Mouse (Mus musculus) urinary bladder, postnatal 36 days (tissue): ENCODE measurements at regions not wholly inside any gene's neighbourhood (a gene's known extent, or its start where the extent isn't known, plus 50 kb on each side); places are given as distances from the start of the nearest gene placed in this dataset.

ENCODE experiments used
- DNase-seq, 2 experiments: peaks; one replicate each; pipeline ENCODE4 v3.0.0; 2022; ENCODE audit warnings: low spot score in 2 of 2, mixed read lengths in 1 of 2

DNA sequence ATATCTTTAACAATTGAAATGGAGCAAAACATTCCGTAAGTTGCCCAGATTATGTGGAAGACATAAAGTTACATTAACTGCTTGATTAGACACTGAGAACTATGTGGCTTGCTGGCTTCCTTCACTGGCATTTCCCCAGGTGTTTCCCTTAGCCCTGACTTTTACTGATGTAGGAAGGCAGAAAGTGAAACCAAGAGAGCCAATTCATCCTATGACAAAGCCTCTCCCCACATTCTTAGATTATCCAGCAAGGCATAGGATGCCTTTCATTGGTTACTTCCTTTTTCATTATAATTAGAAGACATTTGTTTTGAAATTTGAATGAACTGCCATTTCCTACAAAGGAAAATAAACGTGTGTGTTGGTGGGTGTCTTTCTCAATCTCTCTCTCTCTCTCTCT, 72.1 kb downstream of the Cdc42ep3 start:
- no peak for DNase-seq

DNA sequence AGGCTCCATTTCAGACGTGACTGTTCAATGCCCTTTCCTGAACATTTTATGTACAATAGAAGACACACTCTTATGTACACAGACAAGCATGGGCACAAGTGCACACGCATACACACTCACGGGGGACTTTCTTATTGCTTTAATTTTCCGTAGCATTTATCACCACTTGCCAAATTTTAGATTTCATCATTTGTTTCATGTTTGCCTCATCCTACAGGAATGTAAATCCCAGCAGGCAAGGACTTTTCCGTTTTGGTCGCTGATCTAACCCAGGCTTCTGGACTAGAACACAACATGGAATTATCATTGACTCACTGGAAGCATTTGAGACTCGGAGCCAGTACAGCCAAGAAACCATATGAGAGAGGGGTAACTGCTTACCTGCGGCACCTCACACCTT, 81.3 kb downstream of the Cdc42ep3 start:
- DNase-seq = no peak

DNA sequence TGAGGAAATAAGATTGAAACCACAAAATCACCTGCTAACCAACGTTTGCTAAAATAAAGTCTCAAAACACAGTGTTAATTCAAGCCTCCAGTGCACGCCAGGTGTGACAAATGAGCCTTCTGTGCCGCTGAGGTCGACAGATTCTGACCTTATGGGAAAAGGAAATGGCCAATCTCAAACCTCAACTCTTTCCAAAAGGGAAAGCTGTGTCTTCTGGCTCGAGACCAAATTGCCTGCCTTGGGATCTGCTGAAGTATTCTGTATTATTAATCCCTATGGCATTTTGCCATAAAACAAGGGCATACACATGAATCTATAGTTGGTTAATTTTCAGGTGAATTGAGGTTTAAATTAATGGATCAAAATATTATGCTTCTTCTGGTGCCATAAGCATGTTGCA, 95.2 kb downstream of the Cdc42ep3 start:
- DNase-seq = no peak

DNA sequence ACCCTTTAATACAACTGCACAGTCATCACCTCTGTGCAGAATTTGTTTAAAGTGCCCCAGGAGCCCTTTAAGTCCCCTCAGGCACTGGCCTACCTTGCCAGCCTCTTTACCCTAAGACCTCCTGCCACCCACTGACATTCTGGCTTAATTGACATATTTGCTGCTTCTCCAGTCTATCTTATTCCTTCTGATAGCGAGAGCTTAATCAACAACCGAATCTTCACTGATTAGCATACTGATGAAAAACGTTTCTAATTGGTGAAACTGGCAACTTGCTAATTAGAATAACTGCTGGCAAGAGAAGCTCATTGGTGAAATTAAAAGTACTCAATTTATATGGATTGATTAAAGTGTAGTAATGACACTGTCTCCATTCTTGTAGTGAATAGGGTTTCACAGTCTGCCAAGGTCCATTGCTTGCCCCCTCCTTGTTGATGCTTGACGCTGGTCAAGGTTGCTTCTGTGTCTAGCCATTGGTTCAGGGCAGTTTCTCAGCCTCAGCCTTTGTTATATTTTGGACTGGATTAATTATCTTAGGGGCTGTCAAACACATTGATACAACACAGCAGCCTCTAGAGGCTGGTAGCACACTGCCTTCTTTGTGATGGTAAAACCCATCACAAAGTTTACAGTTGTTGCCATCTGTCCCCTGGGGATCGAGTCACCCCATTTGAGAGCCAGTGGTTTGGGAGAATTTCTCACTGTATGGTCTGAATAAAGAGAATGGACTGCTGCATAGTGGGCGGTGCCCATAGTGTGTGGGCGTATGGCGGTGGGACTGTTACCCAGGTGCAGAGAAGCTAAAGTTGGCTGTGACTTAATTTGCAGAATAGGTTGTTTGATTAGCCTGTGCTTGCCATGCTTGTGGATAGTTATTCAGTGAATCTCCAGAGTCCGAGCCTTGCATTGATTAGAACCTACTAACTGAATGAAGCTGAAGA, 107.7 kb downstream of the Cdc42ep3 start:
- no peak for DNase-seq

DNA sequence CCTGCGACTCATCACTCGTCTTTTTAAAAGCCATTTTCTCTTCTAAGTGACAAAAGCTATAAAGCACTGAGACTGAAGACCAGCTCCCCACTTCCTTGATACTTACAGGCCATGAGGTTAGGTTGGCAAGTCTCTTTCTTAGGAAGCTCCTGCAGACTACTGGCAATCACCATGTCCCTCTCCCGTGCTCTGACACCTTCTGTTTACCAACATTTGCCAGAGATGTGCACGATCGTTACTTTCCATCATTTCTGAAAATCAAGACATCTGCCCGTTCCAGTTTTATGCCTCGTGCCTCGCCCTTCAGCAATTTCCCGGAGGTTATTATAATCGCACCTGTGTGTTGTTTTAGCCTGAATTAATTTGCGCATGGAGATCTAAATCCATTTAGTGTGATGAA, 110.8 kb downstream of the Cdc42ep3 start:
- DNase-seq = no peak

DNA sequence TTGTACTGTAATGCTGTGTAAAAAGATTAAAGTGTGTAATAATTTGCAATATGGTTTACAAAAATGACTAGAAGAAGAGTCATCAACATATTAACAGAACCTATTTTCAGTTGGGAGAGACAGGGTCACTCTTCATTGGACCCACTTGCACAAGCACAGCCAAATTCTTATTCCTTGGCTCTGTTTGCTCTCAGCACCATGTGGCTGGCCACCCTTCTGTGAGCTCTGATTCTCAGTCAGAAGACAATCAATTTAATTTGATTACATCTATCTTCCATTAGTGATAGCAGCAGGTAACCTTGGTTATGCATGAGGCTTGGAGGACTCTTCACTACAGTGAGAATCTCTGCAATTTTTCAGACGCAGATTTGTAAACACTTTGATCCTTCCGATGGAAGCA, 111.5 kb downstream of the Cdc42ep3 start:
- no peak for DNase-seq

DNA sequence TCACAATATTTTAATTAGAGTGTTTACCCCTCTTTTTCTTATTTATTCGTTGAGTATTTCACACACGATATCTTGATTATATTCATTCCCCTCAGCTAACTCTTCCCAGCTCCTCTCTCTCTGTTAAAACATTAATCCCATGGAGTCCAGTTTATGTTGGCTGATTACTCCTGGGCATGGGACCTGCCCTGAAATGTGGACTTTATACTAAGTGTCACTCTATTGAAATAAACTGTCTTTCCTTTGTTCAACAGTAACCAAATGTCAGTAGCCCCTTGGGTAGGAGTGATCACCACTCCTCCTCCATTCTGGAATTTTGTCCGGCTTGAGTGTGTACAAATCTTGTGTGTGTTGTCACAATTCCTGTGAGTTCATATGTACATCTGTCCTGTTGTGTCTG, 113.4 kb downstream of the Cdc42ep3 start:
- no peak for DNase-seq

DNA sequence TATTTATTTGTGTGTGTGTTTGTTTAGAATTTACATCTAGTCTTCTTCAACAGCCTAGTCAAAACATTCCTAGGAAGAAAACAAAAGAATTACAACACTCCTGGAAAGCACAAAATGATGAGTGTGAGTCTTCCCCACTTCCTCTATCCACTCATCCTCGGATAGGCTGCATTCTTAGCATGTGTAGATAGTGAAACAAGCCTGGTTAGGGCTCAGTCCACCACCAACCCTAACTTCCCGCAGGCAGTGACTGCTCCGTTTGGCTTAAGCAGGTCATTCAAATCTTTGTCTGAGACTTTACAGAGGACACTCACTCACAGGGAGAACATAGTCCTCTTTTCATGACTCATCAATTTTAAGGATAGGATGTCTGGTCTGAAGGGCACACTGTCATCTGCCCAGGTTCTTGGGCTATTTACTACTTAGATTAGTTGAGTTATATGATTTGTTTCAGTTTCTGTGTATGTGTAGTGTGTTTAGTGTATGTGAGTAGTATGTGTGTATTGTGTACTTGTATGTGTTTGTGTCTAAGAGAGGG, 118.6 kb downstream of the Cdc42ep3 start:
- DNase-seq = no peak

DNA sequence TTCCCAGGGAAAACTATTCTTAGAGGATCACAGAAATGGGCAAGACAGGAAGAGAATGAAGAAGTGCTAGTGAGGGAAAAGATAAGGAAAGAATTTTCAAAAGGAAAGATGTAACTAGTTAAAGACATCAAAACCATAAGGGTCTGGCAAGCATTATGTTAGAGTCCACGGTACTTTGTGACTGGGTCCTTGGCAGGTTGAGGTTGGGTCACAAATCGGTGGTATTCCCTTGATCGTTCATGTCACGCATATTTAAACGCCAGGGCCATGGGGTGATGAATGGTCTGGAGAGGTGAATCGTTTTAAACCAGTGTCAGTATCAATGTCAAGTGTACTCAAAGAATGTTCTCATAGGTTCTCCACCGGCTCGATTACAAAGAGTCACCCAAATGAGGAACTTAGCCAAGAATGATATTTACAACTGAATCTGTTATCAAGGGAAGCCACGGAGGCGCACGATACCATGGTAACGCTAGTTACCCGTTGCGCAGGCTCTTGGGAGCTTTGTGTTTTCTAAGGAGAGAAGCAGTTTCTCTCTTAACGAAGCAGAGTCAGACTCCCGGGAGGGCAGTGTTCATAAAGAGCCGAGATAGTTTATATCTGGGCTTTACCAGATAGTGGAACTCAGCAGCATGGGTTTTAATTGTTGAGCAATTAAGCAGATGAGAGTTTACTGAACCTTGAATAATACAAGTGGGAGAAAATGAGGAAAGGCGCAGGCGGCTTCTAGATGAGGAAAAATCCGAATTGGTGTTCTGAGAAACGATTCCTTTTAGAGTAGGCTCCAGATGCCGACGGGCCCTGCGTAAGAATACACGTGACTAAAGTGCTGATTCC, 124.0 kb downstream of the Cdc42ep3 start:
- no peak for DNase-seq

DNA sequence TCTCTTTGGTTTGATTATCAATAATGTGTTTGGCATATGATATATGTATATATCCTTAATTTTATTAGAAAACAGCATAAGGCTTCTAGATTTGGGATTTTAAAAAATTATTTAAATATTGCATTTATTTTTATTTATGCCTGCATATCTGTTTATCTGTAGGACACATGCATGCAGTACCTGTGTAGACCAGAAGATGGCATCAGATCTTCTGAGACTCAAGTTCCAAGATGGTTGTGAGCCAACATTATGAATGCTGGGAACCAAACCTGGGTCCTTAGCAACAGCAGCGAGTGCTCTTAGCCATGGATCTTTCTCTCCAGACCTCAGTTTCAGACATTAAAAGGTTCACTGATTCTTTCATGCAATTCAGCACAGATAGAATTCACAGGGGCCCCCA, 148.3 kb downstream of the Cdc42ep3 start:
- no peak for DNase-seq

DNA sequence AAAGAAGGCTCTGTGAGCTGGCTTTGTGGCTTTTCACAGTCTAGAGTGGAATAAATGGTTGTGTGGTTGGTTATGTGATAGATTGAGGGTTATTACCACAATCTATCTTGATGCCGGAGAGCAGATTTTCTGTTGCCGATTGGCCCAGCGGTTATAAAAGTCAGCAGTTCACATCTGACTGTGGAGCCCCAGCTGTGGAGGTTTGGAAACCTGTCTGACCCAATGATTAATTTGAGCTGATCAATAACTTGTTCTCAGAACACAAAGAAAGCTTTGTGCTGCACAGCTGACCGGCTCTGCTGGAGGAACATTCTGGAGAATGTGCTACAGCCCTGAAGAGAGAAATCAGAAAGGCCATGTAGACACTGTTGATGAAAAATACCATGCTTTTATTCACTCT, 148.8 kb downstream of the Cdc42ep3 start:
- no peak for DNase-seq

DNA sequence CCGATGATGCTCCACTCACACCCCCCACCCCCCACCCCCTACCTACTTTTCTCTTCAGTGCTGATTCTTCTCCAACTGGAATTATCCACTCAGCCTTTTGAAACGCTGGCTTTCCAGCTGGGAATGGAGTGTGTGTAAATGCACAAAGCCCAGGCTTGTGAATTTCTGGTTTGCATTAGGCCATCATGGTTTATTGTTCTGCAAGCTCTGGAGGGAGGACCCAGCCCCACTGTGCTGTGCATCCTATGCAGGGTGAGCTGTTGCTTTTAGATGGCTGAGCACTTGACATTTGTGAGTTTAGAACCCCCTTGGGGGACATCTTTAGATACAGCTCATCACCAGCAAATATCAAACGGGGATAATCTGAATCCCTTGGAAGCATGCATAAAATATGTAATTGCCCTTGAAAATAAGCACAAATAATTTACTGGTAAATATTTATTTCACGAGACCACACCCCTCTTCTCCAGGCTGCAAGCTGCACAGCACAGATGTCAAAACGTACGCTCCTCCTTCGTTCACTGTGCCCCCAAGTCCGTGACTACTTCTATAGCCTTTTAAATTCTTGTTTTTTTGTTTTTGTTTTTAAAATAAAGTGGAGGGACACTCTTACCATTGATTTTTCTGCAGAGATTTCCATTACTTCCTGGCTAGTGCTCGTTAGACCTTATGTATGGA, 148.2 kb downstream of the Qpct start:
- DNase-seq = no peak

DNA sequence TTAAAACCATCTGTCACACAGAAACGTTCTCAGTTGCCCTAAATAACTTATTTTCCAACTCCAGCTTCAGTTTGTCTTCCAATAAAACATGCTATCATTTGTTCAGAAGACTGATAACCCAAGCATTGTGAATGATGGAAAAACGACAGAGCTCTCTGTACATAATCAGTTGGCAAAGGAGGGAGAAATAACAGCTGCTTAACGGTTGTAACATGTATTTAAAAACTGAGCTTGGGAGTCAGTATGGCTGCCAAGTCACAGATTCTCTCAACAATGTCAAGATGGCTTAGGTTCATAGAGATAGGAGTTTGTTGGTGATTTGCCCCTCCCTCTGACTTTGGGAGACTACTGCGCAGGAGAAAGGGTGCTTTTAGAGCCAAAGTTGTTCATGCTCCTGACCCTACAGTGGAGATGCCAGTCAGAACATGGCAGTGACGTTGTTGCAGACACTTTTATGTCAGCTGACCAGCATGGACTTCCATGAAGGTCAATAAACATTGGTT, 140.2 kb downstream of the Qpct start:
- no peak for DNase-seq

DNA sequence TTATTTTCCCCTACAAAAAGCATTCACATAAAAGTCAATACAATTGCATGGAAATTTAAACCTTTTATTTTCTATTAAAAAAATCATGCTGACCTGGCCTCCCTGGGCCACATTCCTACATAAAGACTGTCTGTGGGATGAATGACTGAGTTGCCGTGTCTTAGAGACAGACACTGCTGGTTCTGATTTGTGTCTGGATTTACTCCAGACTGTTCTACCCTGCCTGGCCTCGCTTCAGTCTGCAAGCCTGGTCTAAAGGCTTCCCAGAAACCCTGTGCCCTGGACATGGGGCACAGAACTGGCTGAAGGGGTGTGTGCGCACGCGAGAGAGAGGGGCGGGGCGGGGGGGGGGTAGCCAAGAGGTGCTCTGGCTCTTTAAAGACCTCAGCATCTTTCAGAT, 136.6 kb downstream of the Qpct start:
- DNase-seq = no peak

DNA sequence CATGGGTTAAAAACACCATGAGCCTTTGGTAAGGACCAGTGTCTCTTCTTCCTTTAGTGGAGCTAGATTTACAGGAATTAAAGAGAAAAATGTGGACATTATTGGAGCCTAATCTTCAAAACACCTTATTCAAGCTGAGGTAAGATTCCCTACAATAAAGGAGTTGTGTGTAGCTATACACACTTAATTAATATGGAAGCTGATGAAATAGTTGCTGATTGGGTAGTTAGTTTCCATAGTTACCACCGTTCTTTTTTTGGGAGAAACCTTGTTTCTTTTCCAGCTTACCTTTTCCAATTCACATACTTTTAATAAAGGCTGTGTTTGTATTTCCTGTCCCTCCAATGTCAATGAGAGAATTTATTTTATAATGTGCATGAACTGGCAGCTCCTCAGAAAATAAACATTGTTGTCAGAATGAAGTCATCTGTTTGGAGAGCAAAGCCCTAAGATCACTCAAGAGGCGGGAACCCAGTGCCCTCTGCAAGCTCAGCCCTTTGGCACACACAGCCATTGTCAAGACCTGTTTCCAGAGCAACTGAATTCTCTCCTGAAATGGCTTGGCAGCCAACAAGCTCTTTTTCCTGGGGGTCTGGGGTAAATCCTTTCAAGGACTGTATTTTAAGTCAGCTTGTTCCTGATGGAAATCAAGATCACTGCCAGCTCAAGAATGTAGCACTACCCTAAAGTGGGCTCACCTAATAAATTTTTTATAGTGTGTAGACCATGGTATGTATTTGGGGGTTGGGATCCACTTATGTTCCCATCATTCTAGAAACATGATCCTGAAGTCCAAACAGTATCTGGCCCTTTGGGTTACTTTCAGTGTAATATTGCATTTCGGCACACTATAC, 128.8 kb downstream of the Qpct start:
- peak; percentile 11 to 44 for DNase-seq

DNA sequence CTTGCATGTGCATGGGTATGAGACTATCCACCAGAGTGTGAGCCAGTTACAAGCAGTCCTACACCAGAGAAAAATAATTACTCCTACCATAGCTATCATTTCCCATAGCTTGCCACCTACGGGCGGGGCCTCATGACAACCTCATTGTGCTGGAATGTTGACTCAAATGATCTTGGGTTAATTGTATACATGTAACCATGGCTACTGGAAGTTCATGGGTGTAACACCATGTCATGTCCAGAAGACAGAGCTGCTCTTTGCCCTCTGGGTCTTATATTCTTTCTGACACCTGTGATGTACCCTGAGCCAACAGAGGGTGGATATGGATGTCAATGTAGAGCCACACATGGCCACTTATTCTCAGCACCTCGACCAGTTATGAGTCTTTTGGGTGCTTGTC, 125.6 kb downstream of the Qpct start:
- no peak for DNase-seq

DNA sequence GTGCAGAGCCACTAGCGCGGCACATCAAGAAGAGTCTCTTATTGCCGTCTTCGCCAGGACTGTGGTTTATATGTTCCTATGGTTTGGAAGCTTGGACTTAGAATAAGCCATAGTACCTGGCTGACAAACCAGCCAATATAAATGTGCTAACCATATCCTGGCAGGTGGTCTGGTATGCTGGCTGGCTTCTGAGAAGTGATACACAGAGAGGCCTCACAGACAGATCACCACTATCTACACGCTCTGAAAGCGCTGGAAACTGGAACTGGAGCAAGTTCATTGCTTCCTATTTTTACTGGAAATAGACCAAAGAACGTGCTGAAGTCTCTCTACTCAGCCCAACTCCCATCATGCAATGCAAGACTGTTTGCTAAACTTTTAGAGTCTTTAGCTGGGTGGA, 124.7 kb downstream of the Qpct start:
- no peak for DNase-seq

DNA sequence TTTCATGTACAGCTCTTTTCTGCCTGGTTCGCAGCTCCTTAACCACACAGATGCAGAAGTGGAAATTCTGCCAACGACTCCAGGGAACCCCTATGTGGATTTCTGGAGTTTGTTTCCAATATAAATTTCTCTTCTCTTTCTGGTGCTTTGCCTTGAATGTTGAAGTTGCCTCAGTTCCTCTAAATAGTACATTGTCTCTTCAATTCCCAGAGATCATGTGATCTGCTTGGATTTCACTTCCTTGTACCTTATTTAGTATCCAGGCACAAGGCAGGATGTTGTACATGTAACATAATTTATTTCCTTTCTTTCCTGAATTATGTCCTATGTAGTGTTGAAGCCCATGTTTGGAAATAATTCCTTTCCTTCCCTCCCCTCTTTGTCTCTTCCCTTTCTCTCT, 123.7 kb downstream of the Qpct start:
- DNase-seq = no peak

DNA sequence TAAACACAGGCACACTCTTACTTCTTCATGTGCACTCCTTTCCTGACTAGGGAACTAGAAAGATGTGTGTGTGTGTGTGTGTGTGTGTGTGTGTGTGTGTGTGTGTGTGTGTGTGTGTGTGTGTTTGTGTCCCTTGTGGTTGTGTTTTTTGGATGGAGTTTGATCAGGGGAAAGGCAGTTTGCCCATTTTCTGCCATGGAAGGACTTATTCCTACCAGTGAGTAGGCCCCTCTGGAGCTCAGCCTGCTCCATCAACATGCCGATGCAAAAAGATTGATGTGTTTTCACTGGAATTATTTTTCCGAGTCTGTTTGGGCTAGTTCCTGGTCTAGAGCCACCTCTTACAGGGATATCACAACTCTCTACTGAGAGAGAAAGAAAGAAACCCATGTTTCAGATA, 120.6 kb downstream of the Qpct start:
- DNase-seq = no peak

DNA sequence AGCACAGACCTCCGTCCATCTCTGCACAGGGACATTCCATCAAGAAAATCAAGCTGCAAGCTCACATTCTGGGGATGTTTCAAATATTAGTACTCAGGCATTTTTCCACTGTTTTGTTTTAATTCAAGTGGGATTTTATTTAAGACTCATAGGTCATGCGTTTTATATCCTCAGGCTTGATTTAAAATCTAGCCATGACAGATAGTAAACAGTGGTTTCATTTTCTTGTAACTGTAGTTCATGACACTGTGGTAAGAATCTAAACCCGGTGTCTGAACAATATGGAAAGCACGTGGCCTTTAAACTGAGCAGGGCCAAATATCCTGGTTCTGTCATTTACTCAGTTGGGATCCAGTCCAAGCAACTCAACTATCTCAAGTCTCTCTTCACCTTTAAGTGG, 119.0 kb downstream of the Qpct start:
- no peak for DNase-seq

DNA sequence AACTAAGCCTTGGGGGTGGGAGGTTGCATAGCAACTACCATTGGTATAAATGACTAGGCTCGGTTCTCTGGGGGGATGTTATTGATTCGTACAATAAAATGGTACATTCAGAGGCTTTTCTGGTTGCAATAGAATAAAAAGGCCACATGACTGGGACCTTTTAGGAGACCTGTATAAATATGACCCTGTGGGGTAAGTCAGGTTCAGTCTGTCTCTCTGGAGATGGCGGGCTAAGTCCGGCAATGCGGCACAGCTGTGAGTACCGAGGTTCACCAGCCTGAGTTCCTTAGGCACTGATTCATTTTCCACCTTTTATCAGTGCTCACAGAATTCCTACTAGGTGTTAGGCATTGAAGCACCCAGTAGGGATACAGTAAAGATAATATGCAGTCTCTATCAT, 115.5 kb downstream of the Qpct start:
- no peak for DNase-seq
